Mouse (Mus musculus): ENCODE measurements at regions not wholly inside any gene's neighbourhood (a gene's known extent, or its start where the extent isn't known, plus 50 kb on each side); places are given as distances from the start of the nearest gene placed in this dataset.
"Not testable (repeated sequence)": the region's sequence is repeated elsewhere in the genome, so short reads cannot be mapped to it uniquely, and the experiment has no call there.

- 12% methylated on average over 7 of the region's 7 CpGs for WGBS
- Histone ChIP-seq H3K27ac (replicated peaks; ENCODE audit: insufficient read depth, low read depth, low read length) (no peak overlapping the region), H3K9ac (ENCODE audit: low read depth, low read length) (no peak overlapping the region), H3K79me2 (ENCODE audit: control insufficient read depth, insufficient read depth, low read length) (no peaks in the 10 kb centered on the region), H3K4me3 (ENCODE audit: insufficient read depth, low read depth, low read length) (no peak overlapping the region), H3K27me3 (ENCODE audit: control insufficient read depth, insufficient read depth, low read length) (no peaks in the 10 kb centered on the region), H3K4me1 (ENCODE audit: control insufficient read depth, insufficient read depth, low read length) (no peaks in the 10 kb centered on the region), H3K36me3 (ENCODE audit: control insufficient read depth, insufficient read depth, low read length) (no peaks in the 10 kb centered on the region)
- DNase-seq (ENCODE audit: extremely low read depth, low read depth, low spot score) = peak; percentile 57
- TF ChIP-seq POLR2A (IDR thresholded peaks at IDR 0.05; ENCODE audit: extremely low read depth, insufficient read depth, low read length) = no peak
- TF ChIP-seq CTCF (IDR thresholded peaks at IDR 0.05; ENCODE audit: low read depth, low read length) = peak; percentile 40
Measured at GRCm38 (mm10) chr15:41325633-41326252, 1191.6 kb downstream of the 9330182O14Rik start.

- no peaks in the 10 kb centered on the region for H3K4me1 ChIP-seq (ENCODE audit: control insufficient read depth, insufficient read depth, low read length)
- WGBS = 67% methylated on average over 2 of the region's 2 CpGs
- peak; percentile 15 for DNase-seq (ENCODE audit: extremely low read depth, low read depth, low spot score)
- no peak overlapping the region for H3K4me3 ChIP-seq (ENCODE audit: insufficient read depth, low read depth, low read length)
- no peak overlapping the region for H3K27ac ChIP-seq (replicated peaks; ENCODE audit: insufficient read depth, low read depth, low read length)
- no peaks in the 10 kb centered on the region for H3K36me3 ChIP-seq (ENCODE audit: control insufficient read depth, insufficient read depth, low read length)
- H3K27me3 ChIP-seq (ENCODE audit: control insufficient read depth, insufficient read depth, low read length) = no peaks in the 10 kb centered on the region
- no peak overlapping the region for H3K9ac ChIP-seq (ENCODE audit: low read depth, low read length)
- no peak for TF ChIP-seq CTCF (IDR thresholded peaks at IDR 0.05; ENCODE audit: low read depth, low read length)
- TF ChIP-seq POLR2A (IDR thresholded peaks at IDR 0.05; ENCODE audit: extremely low read depth, insufficient read depth, low read length) = no peak
- no peaks in the 10 kb centered on the region for H3K79me2 ChIP-seq (ENCODE audit: control insufficient read depth, insufficient read depth, low read length)
Measured at GRCm38 (mm10) chr15:41329286-41329685, 1195.1 kb downstream of the 9330182O14Rik start.

GRCm38 (mm10) chr15:41330085-41330484 is 1195.9 kb downstream of the 9330182O14Rik start:
- Histone ChIP-seq H3K9ac (ENCODE audit: low read depth, low read length) (no peak overlapping the region), H3K4me1 (ENCODE audit: control insufficient read depth, insufficient read depth, low read length) (no peaks in the 10 kb centered on the region), H3K27me3 (ENCODE audit: control insufficient read depth, insufficient read depth, low read length) (no peaks in the 10 kb centered on the region), H3K79me2 (ENCODE audit: control insufficient read depth, insufficient read depth, low read length) (no peaks in the 10 kb centered on the region), H3K27ac (replicated peaks; ENCODE audit: insufficient read depth, low read depth, low read length) (no peak overlapping the region), H3K36me3 (ENCODE audit: control insufficient read depth, insufficient read depth, low read length) (no peaks in the 10 kb centered on the region), H3K4me3 (ENCODE audit: insufficient read depth, low read depth, low read length) (no peak overlapping the region)
- 27% methylated on average over 2 of the region's 2 CpGs for WGBS
- peak; percentile 39; the same call in 1 of the 2 replicates for TF ChIP-seq CTCF (IDR thresholded peaks at IDR 0.05; ENCODE audit: low read depth, low read length)
- no peak for TF ChIP-seq POLR2A (IDR thresholded peaks at IDR 0.05; ENCODE audit: extremely low read depth, insufficient read depth, low read length)
- peak; percentile 28 for DNase-seq (ENCODE audit: extremely low read depth, low read depth, low spot score)

- H3K27me3 ChIP-seq (ENCODE audit: control insufficient read depth, insufficient read depth, low read length) = no peaks in the 10 kb centered on the region
- TF ChIP-seq CTCF (IDR thresholded peaks at IDR 0.05; ENCODE audit: low read depth, low read length) (no peak), POLR2A (IDR thresholded peaks at IDR 0.05; ENCODE audit: extremely low read depth, insufficient read depth, low read length) (no peak)
- no peak overlapping the region for H3K4me3 ChIP-seq (ENCODE audit: insufficient read depth, low read depth, low read length)
- 89% methylated on average over 1 of the region's 1 CpGs for WGBS
- no peaks in the 10 kb centered on the region for H3K36me3 ChIP-seq (ENCODE audit: control insufficient read depth, insufficient read depth, low read length)
- no peak overlapping the region for H3K9ac ChIP-seq (ENCODE audit: low read depth, low read length)
- H3K79me2 ChIP-seq (ENCODE audit: control insufficient read depth, insufficient read depth, low read length) = no peaks in the 10 kb centered on the region
- DNase-seq (ENCODE audit: extremely low read depth, low read depth, low spot score) = no peak
- no peaks in the 10 kb centered on the region for H3K4me1 ChIP-seq (ENCODE audit: control insufficient read depth, insufficient read depth, low read length)
- no peak overlapping the region for H3K27ac ChIP-seq (replicated peaks; ENCODE audit: insufficient read depth, low read depth, low read length)
Measured at GRCm38 (mm10) chr15:41332451-41332850, 1198.3 kb downstream of the 9330182O14Rik start.

GRCm38 (mm10) chr15:41333165-41333564 is 1199.0 kb downstream of the 9330182O14Rik start:
- WGBS = 76% methylated on average over 3 of the region's 3 CpGs
- no peak overlapping the region for H3K4me3 ChIP-seq (ENCODE audit: insufficient read depth, low read depth, low read length)

GRCm38 (mm10) chr15:41340621-41341020 is 1206.5 kb downstream of the 9330182O14Rik start:
- not testable (repeated sequence) for H3K27me3 ChIP-seq (ENCODE audit: control insufficient read depth, insufficient read depth, low read length); H3K9ac ChIP-seq (ENCODE audit: low read depth, low read length); H3K79me2 ChIP-seq (ENCODE audit: control insufficient read depth, insufficient read depth, low read length); H3K27ac ChIP-seq (replicated peaks; ENCODE audit: insufficient read depth, low read depth, low read length); DNase-seq (ENCODE audit: extremely low read depth, low read depth, low spot score); H3K4me1 ChIP-seq (ENCODE audit: control insufficient read depth, insufficient read depth, low read length); H3K36me3 ChIP-seq (ENCODE audit: control insufficient read depth, insufficient read depth, low read length); H3K4me3 ChIP-seq (ENCODE audit: insufficient read depth, low read depth, low read length)
- 95% methylated on average over 2 of the region's 2 CpGs for WGBS

More at GRCm38 (mm10) chr15:41333165-41333564, 1199.0 kb downstream of the 9330182O14Rik start:
- no peaks in the 10 kb centered on the region for H3K36me3 ChIP-seq (ENCODE audit: control insufficient read depth, insufficient read depth, low read length)
- no peaks in the 10 kb centered on the region for H3K27me3 ChIP-seq (ENCODE audit: control insufficient read depth, insufficient read depth, low read length)
- H3K27ac ChIP-seq (replicated peaks; ENCODE audit: insufficient read depth, low read depth, low read length) = no peak overlapping the region
- TF ChIP-seq CTCF (IDR thresholded peaks at IDR 0.05; ENCODE audit: low read depth, low read length) (no peak), POLR2A (IDR thresholded peaks at IDR 0.05; ENCODE audit: extremely low read depth, insufficient read depth, low read length) (no peak)
- H3K4me1 ChIP-seq (ENCODE audit: control insufficient read depth, insufficient read depth, low read length) = no peaks in the 10 kb centered on the region
- DNase-seq (ENCODE audit: extremely low read depth, low read depth, low spot score) = no peak
- no peaks in the 10 kb centered on the region for H3K79me2 ChIP-seq (ENCODE audit: control insufficient read depth, insufficient read depth, low read length)
- H3K9ac ChIP-seq (ENCODE audit: low read depth, low read length) = no peak overlapping the region

All from liver, adult 2 months (tissue).